Mouse (Mus musculus): ENCODE measurements around the gene Myh1. TPM values are rescaled to one million over a fixed set of nuclear protein-coding genes. Genes with fewer than 3 reads are reported as not detected.

The Myh1 gene
- polyA plus RNA-seq (2015; fragmentation: Nextera tagmentation; extraction: Ambion mirVana) = 0.09 and 0.10 TPM in 2 replicates

DNA sequence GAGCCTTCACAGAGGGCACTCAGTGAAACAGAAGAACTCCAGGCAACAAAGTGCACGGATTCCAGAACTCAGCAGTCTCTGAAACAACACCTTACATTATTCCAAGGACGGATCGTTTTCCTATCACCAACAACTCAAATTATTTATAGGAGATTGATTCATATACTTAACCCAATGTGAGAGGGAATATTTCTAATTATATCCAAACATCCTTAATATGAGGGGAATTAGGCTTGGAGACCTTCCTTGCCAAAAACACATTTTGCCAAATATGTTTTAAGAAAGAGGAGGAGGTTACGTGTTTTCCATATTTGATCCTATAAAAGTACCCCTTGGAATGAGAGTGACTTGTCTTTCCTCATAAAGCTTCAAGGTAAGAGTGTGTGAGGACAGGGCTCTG is at the start of gene Myh1:
Gene Myh1 (plus strand): TSS at position 301 of the 400 bp plus-strand sequence.
- no peak within 1 kb of the TSS for H3K4me3 ChIP-seq
- H3K9me3 ChIP-seq = no peaks in the 10 kb centered on the region
- H3K36me3 ChIP-seq = no peaks in the 10 kb centered on the region
- no peak within 1 kb of the TSS for H3K27ac ChIP-seq
- no peak for ATAC-seq (ENCODE audit: borderline replicate concordance, extremely low read depth, low FRiP score, low TSS enrichment)
- H3K4me1 ChIP-seq = no peaks in the 10 kb centered on the region
- no peak within 1 kb of the TSS for H3K4me2 ChIP-seq
- H3K9ac ChIP-seq = no peak within 1 kb of the TSS
- WGBS = 74% methylated on average over 4 of the region's 4 CpGs
- H3K27me3 ChIP-seq = no peaks in the 10 kb centered on the region

DNA sequence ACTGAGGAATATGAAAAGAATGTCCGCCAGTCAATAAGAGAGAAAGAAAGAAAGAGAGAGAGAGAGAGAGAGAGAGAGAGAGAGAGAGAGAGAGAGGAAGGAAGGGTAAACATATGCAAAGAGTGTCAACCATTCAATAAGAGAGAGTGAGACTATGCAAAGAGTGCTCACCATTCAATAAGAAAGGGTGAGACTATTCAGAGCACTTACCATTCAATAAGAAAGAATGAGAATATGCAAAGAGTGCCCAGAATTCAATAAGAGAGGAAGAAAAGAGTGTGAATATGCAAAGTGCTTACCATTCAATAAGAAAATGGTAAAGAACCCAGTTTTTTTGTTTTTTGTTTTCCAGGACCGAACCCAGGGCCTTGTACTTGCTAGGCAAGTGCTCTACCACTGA is 49.6 kb upstream of the Myh1 start:
- no peaks in the 10 kb centered on the region for H3K36me3 ChIP-seq
- no peaks in the 10 kb centered on the region for H3K4me1 ChIP-seq
- no peak overlapping the region for H3K27ac ChIP-seq
- ATAC-seq (ENCODE audit: borderline replicate concordance, extremely low read depth, low FRiP score, low TSS enrichment) = no peak
- no peak overlapping the region for H3K4me2 ChIP-seq
- H3K4me3 ChIP-seq = no peak overlapping the region
- H3K9me3 ChIP-seq = no peaks in the 10 kb centered on the region
- H3K27me3 ChIP-seq = no peaks in the 10 kb centered on the region
- 93% methylated on average over 2 of the region's 2 CpGs for WGBS
- no peak overlapping the region for H3K9ac ChIP-seq

DNA sequence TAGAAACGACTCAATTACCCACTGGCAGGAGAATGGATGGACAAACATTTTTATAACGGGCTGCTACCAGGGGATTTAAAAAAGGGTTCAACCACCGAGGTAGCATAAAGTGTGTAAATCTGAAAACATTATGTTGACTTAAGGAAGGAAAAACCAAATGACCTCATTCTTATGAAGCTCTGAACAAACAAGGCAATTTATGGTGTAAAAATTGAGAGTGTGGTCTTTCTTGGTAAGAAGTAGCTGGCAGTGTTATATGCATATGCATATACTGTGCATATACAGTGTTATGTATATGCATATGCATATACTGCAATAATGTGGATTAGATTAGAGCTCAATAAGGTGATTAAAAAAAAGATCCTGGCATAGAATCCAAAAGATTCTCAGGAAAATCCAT is 48.7 kb upstream of the Myh1 start:
- no peaks in the 10 kb centered on the region for H3K9me3 ChIP-seq
- H3K9ac ChIP-seq = no peak overlapping the region
- no peaks in the 10 kb centered on the region for H3K27me3 ChIP-seq
- H3K4me1 ChIP-seq = no peaks in the 10 kb centered on the region
- H3K36me3 ChIP-seq = no peaks in the 10 kb centered on the region
- 75% methylated on average over 3 of the region's 3 CpGs for WGBS
- no peak for ATAC-seq (ENCODE audit: borderline replicate concordance, extremely low read depth, low FRiP score, low TSS enrichment)
- no peak overlapping the region for H3K4me2 ChIP-seq
- no peak overlapping the region for H3K4me3 ChIP-seq
- no peak overlapping the region for H3K27ac ChIP-seq

DNA sequence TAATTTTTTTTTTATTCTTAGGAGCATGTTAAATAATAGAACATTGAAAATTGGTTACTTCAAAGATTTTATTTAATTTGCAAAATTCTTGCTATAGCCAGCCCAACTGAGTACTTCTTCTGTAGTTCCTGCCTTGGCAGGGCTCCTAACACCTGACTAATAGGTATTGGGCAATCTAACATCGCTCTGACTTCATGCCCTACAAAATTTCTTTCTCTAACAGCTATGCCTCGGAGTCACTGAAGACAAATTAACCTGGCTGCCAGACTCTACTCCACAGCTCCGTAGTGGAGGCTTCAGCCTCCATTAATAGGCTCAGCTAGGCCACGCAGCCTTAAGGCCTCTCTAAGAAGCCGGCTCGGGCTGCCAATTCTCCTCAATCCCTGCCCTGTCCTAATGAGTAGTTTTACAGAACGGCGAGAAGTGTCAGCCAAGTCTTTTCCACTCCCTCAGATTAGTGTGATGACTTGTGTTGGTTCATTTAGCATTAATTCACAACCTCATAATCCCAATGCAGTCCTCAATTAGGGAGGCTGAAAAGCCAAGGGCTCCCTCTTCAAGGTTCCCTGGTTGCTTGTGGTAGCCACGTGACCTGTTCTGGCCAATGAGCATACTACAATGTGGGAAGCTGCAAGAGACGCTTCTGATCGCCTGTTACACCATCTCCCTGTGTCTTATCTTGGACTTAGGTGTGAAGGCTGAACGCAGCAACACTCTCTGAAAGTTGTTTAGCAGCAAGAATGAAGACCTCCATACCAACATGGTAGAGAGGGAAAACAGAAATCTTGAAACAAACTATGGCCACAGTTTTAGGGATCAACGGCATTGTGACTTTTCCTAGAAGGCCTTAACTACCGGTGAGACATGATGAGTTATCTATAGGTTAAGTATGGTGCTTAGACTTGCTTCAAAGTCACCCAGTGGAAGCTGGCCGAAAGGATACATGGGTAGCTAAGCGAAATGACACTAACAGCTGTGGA is 47.9 kb upstream of the Myh1 start:
- no peak overlapping the region for H3K9ac ChIP-seq
- H3K27me3 ChIP-seq = no peaks in the 10 kb centered on the region
- H3K27ac ChIP-seq = no peak overlapping the region
- no peaks in the 10 kb centered on the region for H3K36me3 ChIP-seq
- WGBS = 83% methylated on average over 16 of the region's 16 CpGs
- H3K9me3 ChIP-seq = no peaks in the 10 kb centered on the region
- H3K4me1 ChIP-seq = no peaks in the 10 kb centered on the region
- H3K4me3 ChIP-seq = no peak overlapping the region
- ATAC-seq (ENCODE audit: borderline replicate concordance, extremely low read depth, low FRiP score, low TSS enrichment) = no peak
- H3K4me2 ChIP-seq = no peak overlapping the region

DNA sequence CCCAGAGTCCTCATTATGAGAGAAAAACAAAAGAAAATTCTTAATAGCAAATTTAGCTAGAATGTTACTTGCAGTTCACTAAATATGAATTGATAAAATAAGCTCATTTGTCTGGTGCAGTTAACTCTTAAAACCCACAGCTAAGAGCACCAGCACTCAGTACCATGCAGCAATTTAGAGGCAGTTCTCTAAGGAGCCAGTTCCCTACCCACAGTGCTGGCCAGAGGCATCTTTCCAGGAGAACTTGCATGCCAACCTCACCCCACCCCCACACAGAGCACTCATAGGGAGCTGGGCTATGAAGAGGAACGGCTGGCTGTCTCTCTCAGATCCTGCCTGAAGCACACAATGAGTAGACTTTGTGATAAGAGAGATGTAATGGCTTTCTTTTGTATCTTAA is 46.7 kb upstream of the Myh1 start:
- no peaks in the 10 kb centered on the region for H3K36me3 ChIP-seq
- ATAC-seq (ENCODE audit: borderline replicate concordance, extremely low read depth, low FRiP score, low TSS enrichment) = no peak
- no peak overlapping the region for H3K4me3 ChIP-seq
- no peaks in the 10 kb centered on the region for H3K27me3 ChIP-seq
- no peaks in the 10 kb centered on the region for H3K9me3 ChIP-seq
- no peak overlapping the region for H3K9ac ChIP-seq
- H3K4me2 ChIP-seq = no peak overlapping the region
- 3% methylated on average over 1 of the region's 1 CpGs for WGBS
- H3K27ac ChIP-seq = no peak overlapping the region
- no peaks in the 10 kb centered on the region for H3K4me1 ChIP-seq

DNA sequence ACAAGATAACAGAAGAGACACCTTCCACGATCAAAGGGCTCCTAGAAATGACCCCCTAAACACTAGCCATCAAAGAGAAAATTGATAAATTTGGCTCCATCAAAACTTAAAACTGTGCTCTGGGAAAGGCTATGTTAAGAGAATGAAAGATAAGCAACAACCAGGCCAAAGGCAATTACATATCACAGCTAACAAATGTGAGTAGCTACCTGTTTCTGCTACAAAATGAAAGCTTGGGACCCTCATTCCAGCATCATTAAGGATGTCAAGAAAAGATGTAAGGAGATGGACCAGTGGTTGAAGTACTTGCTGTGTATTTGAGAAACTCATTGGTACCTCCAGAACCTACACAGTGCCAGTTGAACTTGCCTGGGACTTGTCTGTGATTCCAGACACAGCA is 46.0 kb upstream of the Myh1 start:
- H3K4me2 ChIP-seq = no peak overlapping the region
- H3K9me3 ChIP-seq = no peaks in the 10 kb centered on the region
- H3K27ac ChIP-seq = no peak overlapping the region
- no peaks in the 10 kb centered on the region for H3K4me1 ChIP-seq
- H3K27me3 ChIP-seq = no peaks in the 10 kb centered on the region
- no peak overlapping the region for H3K4me3 ChIP-seq
- ATAC-seq (ENCODE audit: borderline replicate concordance, extremely low read depth, low FRiP score, low TSS enrichment) = no peak
- 49% methylated on average over 1 of the region's 1 CpGs for WGBS
- no peak overlapping the region for H3K9ac ChIP-seq
- H3K36me3 ChIP-seq = no peaks in the 10 kb centered on the region

DNA sequence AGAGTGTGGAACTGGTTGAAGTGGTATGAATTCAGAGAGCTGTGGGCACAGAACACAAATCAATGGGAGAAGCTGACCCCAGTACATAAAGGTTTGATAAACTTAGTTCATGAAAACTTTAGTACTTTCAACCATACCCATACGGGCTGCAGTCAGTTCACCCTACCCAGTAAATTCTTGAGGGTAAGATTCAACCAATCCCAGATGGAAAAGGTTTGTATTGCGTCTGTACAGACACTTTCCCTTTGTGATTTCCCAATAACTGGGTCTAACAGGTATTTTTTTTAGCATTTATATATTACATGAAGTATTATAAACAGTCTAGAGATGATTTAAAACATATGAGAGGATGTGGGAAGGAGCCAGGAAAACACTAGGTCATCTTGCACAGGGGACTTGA is 44.2 kb upstream of the Myh1 start:
- no peak for ATAC-seq (ENCODE audit: borderline replicate concordance, extremely low read depth, low FRiP score, low TSS enrichment)
- Histone ChIP-seq H3K4me2 (no peak overlapping the region), H3K27ac (no peak overlapping the region), H3K36me3 (no peaks in the 10 kb centered on the region), H3K9ac (no peak overlapping the region), H3K4me1 (no peaks in the 10 kb centered on the region), H3K9me3 (no peaks in the 10 kb centered on the region), H3K4me3 (no peak overlapping the region), H3K27me3 (no peaks in the 10 kb centered on the region)
- 75% methylated on average over 2 of the region's 2 CpGs for WGBS

DNA sequence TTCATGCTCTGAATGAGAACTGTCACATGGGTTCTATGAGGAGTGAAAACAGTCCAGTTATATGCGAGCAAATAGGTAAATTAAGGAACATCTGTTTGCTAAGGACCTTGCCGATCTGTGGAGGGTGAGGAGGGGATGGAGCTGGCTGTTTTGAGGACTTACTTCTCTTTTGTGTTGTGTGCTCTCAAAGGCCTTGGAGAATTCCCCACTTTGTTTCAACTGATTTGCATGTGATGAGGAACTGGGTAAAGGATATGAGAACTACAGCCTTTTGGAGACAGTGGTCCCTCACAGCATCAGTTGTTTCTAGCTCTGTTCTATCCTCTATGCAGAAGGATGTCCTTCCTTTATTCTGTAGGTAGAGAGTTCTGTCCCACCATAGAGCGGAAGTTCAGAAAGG is 39.7 kb upstream of the Myh1 start:
- Histone ChIP-seq H3K27me3 (no peaks in the 10 kb centered on the region), H3K36me3 (no peaks in the 10 kb centered on the region), H3K9me3 (no peaks in the 10 kb centered on the region), H3K4me3 (no peak overlapping the region), H3K27ac (no peak overlapping the region), H3K4me1 (no peaks in the 10 kb centered on the region), H3K9ac (no peak overlapping the region), H3K4me2 (no peak overlapping the region)
- no peak for ATAC-seq (ENCODE audit: borderline replicate concordance, extremely low read depth, low FRiP score, low TSS enrichment)
- 90% methylated on average over 3 of the region's 3 CpGs for WGBS

DNA sequence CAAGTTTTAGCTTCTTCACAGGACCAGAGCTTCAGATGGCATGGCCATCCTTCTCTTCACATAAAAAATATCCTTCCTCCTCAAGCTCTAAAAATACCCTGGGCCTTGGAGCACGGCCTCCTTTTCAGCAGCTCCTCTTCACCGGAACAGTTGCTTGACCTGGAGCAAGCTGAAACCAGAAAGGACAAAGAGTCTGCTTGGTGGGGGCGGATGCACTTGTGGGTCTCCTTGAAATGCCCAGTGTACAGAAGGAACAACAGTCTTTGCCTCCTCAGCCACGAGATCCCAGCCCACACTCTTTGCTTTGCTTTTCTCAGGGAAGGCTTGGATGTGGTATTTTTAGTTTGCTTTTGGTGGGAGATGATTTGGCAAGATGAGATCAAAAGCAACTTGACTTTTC is 36.2 kb upstream of the Myh1 start:
- Histone ChIP-seq H3K4me1 (no peaks in the 10 kb centered on the region), H3K4me2 (no peak overlapping the region), H3K9me3 (no peaks in the 10 kb centered on the region), H3K9ac (no peak overlapping the region), H3K27me3 (no peaks in the 10 kb centered on the region), H3K36me3 (no peaks in the 10 kb centered on the region), H3K4me3 (no peak overlapping the region), H3K27ac (no peak overlapping the region)
- 73% methylated on average over 4 of the region's 4 CpGs for WGBS
- no peak for ATAC-seq (ENCODE audit: borderline replicate concordance, extremely low read depth, low FRiP score, low TSS enrichment)

DNA sequence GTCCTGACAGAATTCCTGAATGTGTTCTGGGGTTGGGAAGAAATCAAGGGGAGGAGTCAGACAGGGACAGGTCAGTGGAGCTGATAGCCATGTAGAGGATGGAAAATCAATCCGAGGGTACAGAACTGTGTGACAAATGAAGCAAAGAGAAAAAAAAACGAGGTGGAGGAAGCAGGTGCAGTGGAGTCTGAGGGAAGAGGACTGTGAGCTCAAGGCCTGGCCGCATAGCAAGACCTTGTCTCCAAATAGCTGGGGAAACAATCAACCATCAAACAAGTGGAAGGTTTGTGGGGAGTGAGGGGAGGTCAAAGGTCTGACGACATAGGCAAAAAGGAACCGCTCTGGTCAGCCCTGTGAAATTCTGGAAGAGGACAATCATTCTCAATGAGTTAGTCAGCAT is 35.0 kb upstream of the Myh1 start:
- no peak for ATAC-seq (ENCODE audit: borderline replicate concordance, extremely low read depth, low FRiP score, low TSS enrichment)
- H3K36me3 ChIP-seq = no peaks in the 10 kb centered on the region
- no peaks in the 10 kb centered on the region for H3K9me3 ChIP-seq
- no peak overlapping the region for H3K9ac ChIP-seq
- no peak overlapping the region for H3K4me3 ChIP-seq
- 55% methylated on average over 5 of the region's 5 CpGs for whole genome bisulfite sequencing
- no peaks in the 10 kb centered on the region for H3K27me3 ChIP-seq
- no peak overlapping the region for H3K27ac ChIP-seq
- no peak overlapping the region for H3K4me2 ChIP-seq
- no peaks in the 10 kb centered on the region for H3K4me1 ChIP-seq

DNA sequence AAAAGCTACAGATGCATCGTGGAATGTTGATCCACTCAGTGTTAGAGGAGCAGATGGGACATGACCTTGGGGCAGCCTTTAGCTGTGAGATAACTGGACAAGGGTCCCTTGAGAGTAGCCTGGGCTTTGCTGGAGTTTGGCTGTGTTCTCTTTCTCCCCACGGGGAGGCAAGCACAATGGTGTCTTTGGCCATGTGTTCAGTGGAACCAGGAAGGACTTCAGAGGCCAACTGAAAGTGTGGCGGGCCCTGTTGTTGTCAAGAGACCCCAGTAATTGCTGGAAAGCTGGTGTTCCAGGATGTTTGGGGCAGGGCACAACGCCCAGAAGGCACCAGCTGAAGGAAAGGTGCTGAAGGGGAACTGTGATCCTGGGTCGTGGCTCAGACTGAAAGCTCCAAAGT is 30.6 kb upstream of the Myh1 start:
- H3K36me3 ChIP-seq = no peaks in the 10 kb centered on the region
- no peak overlapping the region for H3K4me2 ChIP-seq
- H3K4me3 ChIP-seq = no peak overlapping the region
- no peak overlapping the region for H3K9ac ChIP-seq
- ATAC-seq (ENCODE audit: borderline replicate concordance, extremely low read depth, low FRiP score, low TSS enrichment) = no peak
- no peaks in the 10 kb centered on the region for H3K27me3 ChIP-seq
- no peaks in the 10 kb centered on the region for H3K4me1 ChIP-seq
- no peaks in the 10 kb centered on the region for H3K9me3 ChIP-seq
- no peak overlapping the region for H3K27ac ChIP-seq
- WGBS = 57% methylated on average over 5 of the region's 5 CpGs

DNA sequence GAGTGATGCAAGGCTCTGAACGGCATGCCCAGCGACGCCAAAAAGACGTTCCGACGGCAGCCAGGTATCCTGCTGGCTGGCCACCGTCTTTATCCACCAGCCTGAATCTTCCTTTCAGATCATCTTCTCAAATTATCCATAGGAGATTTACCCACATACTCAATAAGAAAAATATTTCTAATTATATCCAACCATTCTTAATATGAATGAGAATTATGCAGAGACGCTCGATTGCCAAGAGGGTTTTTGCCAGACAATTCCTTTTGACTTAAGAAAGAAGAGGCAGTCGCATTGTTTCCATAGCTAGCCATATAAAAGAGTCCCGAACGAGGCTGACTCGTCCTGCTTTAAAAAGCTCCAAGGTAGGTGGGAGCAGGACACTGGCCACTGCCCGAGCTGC is 29.1 kb upstream of the Myh1 start, which contains the start of gene Myh2:
Gene Myh2 (plus strand): TSS at position 301 of the 400 bp plus-strand sequence.
- Histone ChIP-seq H3K9ac (no peak within 1 kb of the TSS), H3K4me1 (no peaks in the 10 kb centered on the region), H3K27me3 (no peaks in the 10 kb centered on the region), H3K9me3 (no peaks in the 10 kb centered on the region), H3K4me2 (no peak within 1 kb of the TSS), H3K4me3 (no peak within 1 kb of the TSS), H3K27ac (no peak within 1 kb of the TSS), H3K36me3 (no peaks in the 10 kb centered on the region)
- 82% methylated on average over 14 of the region's 14 CpGs for WGBS
- no peak for ATAC-seq (ENCODE audit: borderline replicate concordance, extremely low read depth, low FRiP score, low TSS enrichment)
